Mouse (Mus musculus): ENCODE data around the gene Gpr142.

GRCm38 (mm10) chr11:114847008-114847407, 48.3 kb downstream of the Gpr142 start:
- no peak for TF ChIP-seq CTCF (IDR thresholded peaks at IDR 0.05; ENCODE audit: insufficient read depth, low read length)
- TF ChIP-seq POLR2A (IDR thresholded peaks at IDR 0.05; ENCODE audit: borderline replicate concordance, extremely low read depth, low read depth, low read length), result no peak
